Mouse (Mus musculus) granulocyte monocyte progenitor cell, adult 5-6 weeks (primary cell): ENCODE results near the gene Utp14a. TPM values are rescaled to one million over a fixed set of nuclear protein-coding genes. Genes with fewer than 3 reads are reported as not detected.
"Not testable (repeated sequence)": the region's sequence is repeated elsewhere in the genome, so short reads cannot be mapped to it uniquely, and the experiment has no call there.

Source experiments
- ATAC-seq: replicated peaks from 2 replicates; pipeline ENCODE4 v1.8.0; 2016; ENCODE audit warnings: mild to moderate bottlenecking, moderate TSS enrichment, inconsistent platforms; ENCODE audit not compliant: poor library complexity, severe bottlenecking
- total RNA-seq, 2 experiments: library from RNA; stranded (forward) in 1 of 2; stranded (reverse) in 1 of 2; fragments of 200-712, 200-1000 nt in 1 of 2; fragments of >200 nt in 1 of 2; fragmentation: Nextera tagmentation in 1 of 2; gene quantifications; 2 replicates each; pipeline ENCODE4 v1.2.3; 2014 to 2017

The Utp14a gene
- total RNA-seq (2014; fragmentation: Nextera tagmentation) (39.7 and 45.3 TPM in 2 replicates), total RNA-seq (2017) (91.9 and 95.0 TPM in 2 replicates)

- ATAC-seq: peak; percentile 98
Measured at GRCm38 (mm10) chrX:48256468-48257007, at the start of gene Utp14a. Gene Utp14a, plus strand, starts transcription at chrX:48256862.

DNA sequence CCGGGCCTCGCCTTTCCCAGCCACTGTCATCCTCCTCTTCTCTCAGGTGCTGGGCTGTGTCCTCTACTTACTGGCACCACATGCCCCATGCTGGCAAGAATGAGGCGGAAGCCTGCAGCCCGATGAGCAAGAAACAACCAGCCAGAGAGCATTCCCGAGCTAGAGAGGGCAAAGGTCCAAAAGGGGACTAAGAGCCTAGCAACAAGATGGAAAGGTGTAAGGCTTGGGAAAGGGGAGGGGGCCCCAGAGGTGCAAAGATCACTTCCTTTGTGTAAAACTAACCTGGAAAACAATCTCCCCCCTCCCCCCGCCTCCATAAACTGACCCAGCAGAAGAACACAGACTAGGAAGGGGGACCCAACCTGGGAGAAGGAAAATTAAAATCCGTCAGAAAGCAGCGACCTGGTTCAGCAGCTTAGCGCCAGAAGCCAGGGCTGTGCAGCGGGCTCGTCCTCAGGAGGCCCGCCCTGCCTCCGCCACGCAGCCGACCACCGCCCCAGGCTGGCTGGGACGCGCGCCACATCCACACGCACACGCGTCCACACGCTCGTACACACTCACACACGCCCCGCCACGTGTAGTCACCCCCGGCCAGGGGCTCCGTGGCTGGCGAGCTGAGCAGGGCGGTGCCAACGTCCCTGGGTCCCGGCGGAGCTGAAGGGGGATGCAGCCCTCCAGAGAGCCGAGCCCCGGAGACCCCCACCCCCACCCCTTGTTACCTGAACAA, 48.7 kb upstream of the Utp14a start:
- peak; percentile 29 for ATAC-seq

DNA sequence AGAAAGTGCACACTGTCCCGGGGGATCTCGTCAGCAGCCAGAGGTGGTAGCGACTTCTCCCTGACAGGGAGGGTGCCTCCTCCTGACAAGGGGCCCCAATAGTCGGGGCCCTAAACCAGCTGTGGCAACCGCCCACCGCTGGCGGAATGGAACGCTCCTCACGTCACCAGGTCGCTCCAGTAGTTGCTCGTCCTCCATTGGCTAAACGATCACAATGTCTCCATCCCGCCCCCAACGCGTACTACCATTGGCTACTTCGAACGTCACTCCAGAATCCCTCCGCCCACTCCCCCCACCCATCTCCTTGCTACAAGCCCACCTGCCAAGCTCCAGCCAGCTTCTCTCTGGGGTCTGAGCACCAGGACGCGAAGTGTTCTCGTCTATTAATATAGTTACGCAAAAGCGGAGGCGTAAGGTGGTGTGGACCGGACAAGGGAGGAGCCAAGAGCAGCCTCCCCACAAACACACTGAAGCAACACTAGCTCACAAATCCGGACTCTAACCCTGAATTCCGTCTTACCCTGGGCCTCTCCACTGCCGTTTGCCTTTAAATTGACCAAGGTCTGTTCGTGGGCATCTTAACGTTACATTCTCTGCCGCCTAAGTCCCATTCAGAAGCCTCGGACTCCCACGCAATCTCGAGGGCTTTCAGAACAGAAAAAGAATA, 48.0 kb upstream of the Utp14a start, which contains the start of gene Zdhhc9:
Gene Zdhhc9, minus strand, starts transcription at position 360 of the 667 bp plus-strand sequence.
- peak; percentile 95 for ATAC-seq

GRCm38 (mm10) chrX:48209746-48210145, 46.9 kb upstream of the Utp14a start:
- not testable (repeated sequence) for ATAC-seq

GRCm38 (mm10) chrX:48219468-48219867, 37.2 kb upstream of the Utp14a start:
- ATAC-seq: no peak

DNA sequence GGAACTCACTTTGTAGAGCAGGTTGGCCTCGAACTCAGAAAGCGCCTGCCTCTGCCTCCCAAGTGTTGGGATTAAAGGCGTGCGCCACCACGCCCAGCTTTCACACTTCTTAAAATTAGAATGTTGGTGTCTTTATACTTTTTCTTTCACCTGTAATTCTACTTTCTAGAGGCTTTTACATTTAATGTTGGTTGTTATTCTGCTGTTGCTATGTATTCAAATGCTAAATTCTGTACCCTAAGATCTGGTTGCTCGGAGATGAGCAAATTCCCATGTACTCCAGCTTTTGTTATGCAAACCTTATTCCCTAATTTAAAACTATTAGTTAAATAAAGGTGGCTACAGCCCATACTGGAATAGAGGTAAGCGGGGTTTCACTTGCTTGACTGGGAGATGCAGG, 34.0 kb upstream of the Utp14a start:
- ATAC-seq: no peak

- no peak for ATAC-seq
Measured at GRCm38 (mm10) chrX:48226225-48226624, 30.4 kb upstream of the Utp14a start.

DNA sequence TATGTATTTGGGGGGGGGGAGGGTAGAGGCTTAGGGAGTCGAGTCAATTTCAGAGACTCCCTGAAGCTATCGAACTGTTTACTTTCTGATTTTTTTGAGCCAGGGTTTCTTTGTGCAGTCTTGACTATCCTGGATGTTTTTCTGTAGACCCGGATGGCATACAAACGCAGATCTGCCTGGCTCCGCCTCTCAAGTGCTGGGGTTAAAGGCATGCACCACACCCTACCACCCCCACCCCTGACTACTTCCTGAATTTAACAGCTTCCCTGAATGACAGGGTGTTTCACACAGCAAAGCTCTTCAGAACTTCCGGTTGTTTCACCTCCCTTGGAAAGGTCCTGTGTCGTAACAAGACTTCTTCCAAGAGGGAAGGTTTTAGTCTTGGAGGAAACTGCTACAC, 22.2 kb upstream of the Utp14a start:
- peak; percentile 100 for ATAC-seq

GRCm38 (mm10) chrX:48255830-48256428, 733 bp upstream of the Utp14a start:
- ATAC-seq: peak; percentile 43

DNA sequence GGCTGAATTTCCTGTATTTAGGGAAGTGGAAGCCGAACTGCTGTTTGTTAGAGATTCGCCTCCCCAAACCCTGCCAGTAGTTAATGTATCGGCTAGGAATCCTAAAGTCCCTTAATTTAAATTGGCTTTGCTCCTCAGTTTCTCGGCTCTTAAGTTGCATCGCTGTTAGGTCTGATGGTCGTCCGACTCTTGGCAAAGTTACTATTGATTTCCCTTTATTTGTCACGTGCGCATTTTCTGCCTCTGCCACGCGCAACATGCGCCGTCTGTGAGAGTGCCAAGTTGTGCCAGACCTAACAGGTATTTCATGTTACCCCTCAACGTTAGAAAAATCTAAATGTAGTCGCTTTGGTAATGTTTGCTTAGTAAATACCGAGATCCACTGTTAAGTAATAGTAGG, 349 bp downstream of the Utp14a start:
- ATAC-seq: peak; percentile 15; the same call in 1 of the 2 replicates

DNA sequence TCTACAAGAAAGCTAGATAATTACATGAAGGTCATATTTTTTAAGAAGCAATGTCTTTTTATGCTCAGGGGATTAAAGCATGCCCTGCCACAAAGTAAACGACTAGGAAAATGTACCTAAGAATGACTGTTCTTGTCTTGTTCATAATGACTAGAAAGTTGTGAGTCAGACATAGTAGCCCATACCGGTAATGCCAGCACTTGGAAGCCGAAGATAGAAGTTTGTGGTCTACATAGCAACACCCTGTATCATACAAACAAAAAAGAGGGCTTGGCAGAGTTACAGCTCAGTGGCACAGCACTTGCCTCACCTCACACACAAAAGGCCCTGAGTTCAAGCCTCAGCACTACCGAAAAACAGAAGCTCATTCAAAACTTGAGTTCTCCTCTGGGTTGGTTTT, 15.0 kb downstream of the Utp14a start:
- no peak for ATAC-seq

- ATAC-seq: peak; percentile 73
Measured at GRCm38 (mm10) chrX:48274634-48275033, 18.0 kb downstream of the Utp14a start.

GRCm38 (mm10) chrX:48278103-48278502, 21.4 kb downstream of the Utp14a start:
- ATAC-seq: peak; percentile 46; the same call in 1 of the 2 replicates

DNA sequence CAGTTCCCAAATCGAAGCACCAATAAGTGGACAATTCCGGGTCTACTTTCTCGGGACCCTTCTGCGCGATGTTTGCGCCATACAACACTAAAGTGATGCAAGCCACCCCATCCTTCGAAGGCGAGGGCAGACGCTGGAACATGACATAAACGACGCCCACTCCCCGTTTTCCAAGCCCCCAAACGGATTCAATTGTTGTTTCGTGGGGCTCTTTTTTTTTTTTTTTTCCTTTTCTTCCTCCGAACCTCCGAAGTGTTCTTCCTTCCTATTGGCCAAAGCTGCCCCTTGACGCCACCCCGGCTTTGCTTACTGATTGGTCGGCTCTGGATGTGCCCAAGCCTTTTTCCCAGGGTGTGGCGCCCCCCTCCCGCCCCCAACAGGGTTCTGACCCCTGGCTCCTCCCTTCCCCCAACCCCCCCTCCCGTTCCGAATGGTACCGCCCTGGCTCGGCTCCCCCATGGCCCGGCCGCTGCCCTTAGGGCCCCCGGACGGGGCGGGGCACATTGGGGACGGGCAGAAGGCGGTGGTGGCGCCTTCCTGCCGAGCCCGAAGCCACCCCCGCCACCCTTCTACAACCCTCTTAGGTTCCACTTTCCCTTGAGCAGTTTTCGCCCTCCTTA, 27.8 kb downstream of the Utp14a start:
- peak; percentile 74 for ATAC-seq

DNA sequence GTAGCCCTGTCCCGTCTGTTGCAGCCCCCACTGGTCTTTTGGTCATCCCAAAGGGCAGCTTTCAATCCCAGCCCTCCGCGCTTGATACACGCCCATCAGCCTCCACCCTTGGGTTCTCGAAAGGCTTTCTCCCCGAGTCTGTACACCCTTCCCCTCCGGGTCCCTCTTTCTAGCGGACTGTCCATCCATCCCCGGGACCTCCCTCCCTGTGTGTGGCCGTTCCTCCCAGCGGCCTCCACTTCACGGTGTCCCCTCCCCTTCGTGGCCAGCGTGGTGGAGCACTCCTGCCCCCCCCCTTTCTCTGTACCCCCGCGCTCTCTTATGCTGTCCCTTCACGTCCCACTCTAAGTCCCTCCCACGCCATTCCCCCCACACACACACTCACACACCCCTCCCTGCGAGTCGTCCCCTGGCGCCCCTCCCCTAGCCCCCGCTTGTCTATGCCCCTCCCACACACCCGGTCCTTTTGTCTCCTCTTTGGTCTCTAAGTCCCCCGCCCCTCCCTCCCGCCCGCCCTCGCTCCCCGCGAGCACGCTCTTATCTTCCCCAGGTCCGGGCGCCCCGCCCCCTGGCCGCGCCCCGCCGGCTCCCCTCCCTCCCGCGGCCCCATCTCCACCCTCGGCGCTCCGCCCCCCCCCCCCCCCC, 28.5 kb downstream of the Utp14a start:
- ATAC-seq: peak; percentile 78

DNA sequence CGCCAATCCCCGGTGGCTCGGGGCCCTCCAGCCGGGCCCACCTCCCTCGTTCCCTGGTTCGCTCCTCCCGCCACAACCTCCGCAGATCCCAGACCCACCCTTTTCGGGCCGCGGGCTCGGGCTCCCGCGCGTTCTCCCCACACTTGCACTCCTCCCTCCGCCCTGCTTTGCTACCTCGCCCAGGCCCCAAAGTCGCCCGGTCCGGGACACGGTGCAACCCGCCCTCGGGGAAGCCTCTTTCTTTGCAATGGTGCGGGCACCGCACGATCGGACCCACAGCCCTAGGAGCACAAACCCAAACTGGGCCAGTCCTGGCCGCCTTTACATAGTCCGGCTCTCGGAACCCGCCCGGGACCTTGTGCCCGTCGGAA, 29.0 kb downstream of the Utp14a start:
- ATAC-seq: peak; percentile 38

GRCm38 (mm10) chrX:48286488-48286887, 29.8 kb downstream of the Utp14a start:
- no peak for ATAC-seq

- ATAC-seq: no peak
Measured at GRCm38 (mm10) chrX:48288008-48288407, 31.3 kb downstream of the Utp14a start.

DNA sequence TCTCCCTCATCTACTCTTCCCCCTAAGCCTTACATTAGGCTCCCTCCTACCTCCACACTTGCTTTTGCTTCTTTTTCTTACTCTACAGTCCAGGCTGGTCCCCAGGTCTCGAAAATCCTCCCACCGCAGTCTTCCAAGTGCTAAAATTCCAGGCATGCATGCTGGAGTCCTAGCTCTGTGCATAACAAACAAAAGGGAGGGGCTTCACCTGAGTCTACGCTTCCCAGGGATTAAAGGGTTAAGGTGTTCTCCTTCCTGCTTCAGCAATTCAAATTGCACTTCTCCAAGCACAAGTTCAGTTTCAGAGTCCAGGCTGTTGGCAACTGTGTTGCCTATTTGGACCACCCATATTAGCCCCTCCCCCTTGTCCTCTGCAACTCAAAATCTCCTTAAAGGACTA, 34.8 kb downstream of the Utp14a start:
- ATAC-seq: no peak

DNA sequence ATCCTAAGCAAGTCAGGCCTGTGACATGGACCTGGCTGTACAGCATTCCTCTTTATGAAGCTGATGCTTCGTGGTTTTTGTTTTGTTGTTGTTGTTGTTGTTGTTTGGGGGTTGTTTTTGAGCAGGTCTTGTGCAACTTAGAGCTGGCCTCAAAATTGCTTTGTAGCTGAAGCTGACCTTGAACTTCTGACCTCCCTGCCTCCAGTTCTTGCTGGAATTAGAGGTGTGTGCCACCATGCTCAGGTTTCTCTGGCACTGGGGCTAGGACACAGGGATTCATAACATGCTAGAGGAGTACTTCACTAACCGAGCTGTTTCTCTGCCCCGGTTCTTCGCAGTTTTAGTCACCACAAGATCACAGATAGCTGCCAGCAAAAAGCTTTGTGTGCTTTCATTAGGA, 48.7 kb downstream of the Utp14a start:
- ATAC-seq: no peak
